Mouse (Mus musculus): ENCODE measurements around the gene Fan1. TPM values are rescaled to one million over a fixed set of nuclear protein-coding genes. Genes with fewer than 3 reads are reported as not detected.

Gene Fan1
- polyA plus RNA-seq, 1 experiment from 2014 or later: 5.0 TPM

DNA sequence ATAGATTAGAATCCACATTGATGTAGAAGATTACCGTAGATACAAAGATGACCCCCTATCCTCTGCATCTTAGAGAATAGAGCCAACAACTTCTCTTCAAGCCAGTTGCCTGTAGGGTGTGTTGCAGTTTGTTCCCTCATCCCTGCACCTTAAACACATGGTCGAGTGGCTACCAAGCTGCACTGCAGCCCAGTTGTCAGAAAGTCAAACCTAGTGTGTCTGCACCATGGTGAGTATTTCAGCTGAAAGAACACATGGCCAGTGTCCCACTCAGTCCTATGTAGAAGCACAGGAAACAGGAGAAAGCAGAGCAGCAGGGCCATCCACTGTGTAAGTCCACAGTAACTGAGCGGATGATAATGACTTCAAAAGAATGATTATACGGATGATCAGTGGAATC, 46.4 kb downstream of the Fan1 start:
- Histone ChIP-seq H3K36me3 (peaks cover 29% of the 10 kb centered on the region), H3K4me3 (no peak overlapping the region), H3K27me3 (replicated peaks) (no peaks in the 10 kb centered on the region), H3K9ac (no peak overlapping the region), H3K27ac (ENCODE audit: poor library complexity, severe bottlenecking) (no peak overlapping the region), H3K4me2 (no peak overlapping the region), H3K4me1 (replicated peaks) (no peaks in the 10 kb centered on the region), H3K9me3 (replicated peaks) (no peaks in the 10 kb centered on the region)
- ATAC-seq (ENCODE audit: insufficient number of reproducible peaks, low FRiP score): no peak
- WGBS: 84% methylated on average over 4 of the region's 4 CpGs

DNA sequence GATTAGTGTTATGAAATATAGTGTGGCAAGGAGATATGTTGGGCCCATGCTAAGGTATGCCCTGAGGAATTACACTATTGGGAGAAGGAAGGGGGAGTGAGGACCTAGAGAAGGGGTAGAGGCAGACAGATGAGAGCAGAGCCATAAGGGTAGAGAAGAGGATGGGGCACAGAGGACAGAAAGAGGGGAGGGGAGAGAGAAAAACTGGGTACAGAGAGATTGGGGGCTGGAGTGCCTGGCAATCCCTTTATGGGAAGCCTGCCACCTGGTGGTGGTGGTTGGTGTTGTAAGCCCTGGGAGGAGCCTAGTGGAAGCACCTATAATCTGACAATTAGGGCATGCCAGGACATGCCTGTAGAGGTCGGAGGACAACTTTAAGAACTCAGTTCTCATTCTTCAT, 47.0 kb downstream of the Fan1 start:
- 21% methylated on average over 1 of the region's 1 CpGs for WGBS

DNA sequence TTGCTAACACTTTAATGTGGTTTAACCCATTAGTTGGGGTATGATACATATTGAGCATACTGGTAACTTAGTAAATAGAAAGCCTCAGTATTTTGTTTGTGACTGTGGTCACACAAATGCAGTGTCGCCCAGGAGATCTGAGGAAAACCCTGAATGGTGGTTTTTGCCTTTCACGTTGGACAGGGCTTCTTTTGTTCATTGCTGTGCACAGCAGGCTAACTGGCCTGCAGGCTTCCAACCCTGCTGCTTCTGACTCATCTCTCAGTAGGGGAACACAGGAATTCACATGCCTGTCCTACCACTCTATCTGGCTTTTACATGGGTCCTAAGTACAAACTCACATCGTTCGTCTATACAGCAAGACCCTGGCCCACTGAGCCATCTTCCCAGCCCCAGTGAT, 52.2 kb downstream of the Fan1 start:
- Histone ChIP-seq H3K27ac (ENCODE audit: poor library complexity, severe bottlenecking) (no peak overlapping the region), H3K9ac (no peak overlapping the region), H3K4me2 (no peak overlapping the region), H3K36me3 (peaks cover 37% of the 10 kb centered on the region), H3K4me3 (no peak overlapping the region), H3K9me3 (replicated peaks) (no peaks in the 10 kb centered on the region), H3K4me1 (replicated peaks) (no peaks in the 10 kb centered on the region), H3K27me3 (replicated peaks) (no peaks in the 10 kb centered on the region)
- ATAC-seq (ENCODE audit: insufficient number of reproducible peaks, low FRiP score): no peak
- 84% methylated on average over 4 of the region's 4 CpGs for WGBS

More for the DNA sequence above, 47.0 kb downstream of the Fan1 start:
- Histone ChIP-seq H3K4me1 (replicated peaks) (no peaks in the 10 kb centered on the region), H3K27me3 (replicated peaks) (no peaks in the 10 kb centered on the region), H3K27ac (ENCODE audit: poor library complexity, severe bottlenecking) (no peak overlapping the region), H3K9ac (no peak overlapping the region), H3K4me3 (no peak overlapping the region), H3K36me3 (peaks cover 27% of the 10 kb centered on the region), H3K9me3 (replicated peaks) (no peaks in the 10 kb centered on the region), H3K4me2 (no peak overlapping the region)
- ATAC-seq (ENCODE audit: insufficient number of reproducible peaks, low FRiP score): no peak

DNA sequence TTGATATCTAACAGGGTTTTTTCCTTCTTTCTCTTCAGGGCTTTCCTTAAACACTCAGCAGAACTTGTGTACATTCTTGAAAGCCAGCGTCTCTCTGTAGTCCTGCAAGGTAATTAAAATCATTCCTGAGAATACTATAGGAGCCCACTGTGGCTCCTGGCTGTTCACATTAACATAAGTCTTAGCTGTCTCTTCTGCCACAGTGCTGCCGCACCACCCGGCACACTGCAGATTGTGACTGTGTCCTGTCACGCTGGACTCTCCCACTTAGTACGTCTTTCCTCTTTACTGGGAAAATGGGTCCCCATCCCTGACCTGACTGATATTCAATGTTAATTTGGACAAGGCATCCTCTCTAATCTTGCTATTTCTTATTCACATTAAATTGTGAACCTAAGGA, 52.8 kb downstream of the Fan1 start:
- H3K9me3 ChIP-seq (replicated peaks): no peaks in the 10 kb centered on the region
- H3K9ac ChIP-seq: no peak overlapping the region
- no peaks in the 10 kb centered on the region for H3K27me3 ChIP-seq (replicated peaks)
- no peak for ATAC-seq (ENCODE audit: insufficient number of reproducible peaks, low FRiP score)
- no peak overlapping the region for H3K4me2 ChIP-seq
- WGBS: 89% methylated on average over 5 of the region's 5 CpGs
- peaks cover 39% of the 10 kb centered on the region for H3K36me3 ChIP-seq
- no peaks in the 10 kb centered on the region for H3K4me1 ChIP-seq (replicated peaks)
- H3K4me3 ChIP-seq: no peak overlapping the region
- no peak overlapping the region for H3K27ac ChIP-seq (ENCODE audit: poor library complexity, severe bottlenecking)

DNA sequence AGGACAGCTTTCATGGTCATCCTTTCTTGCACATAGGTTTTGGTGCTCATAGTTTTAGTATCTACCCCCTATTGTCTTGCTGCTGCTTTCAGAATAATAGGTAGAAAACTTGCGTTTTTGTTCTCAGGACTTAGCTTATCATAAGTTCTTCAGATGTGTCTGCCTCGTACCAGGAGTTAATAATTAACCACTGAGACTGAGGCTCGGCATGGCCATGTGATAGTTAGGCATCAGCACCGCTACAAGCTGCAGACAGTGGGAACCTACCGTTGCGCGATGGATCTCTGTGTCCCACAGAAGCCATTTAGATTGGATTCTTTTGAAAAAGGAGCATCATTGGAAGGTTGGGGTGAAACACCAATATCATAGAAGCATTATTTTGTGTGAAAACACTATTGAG, 61.1 kb downstream of the Fan1 start:
- ATAC-seq (ENCODE audit: insufficient number of reproducible peaks, low FRiP score): no peak
- peaks cover 35% of the 10 kb centered on the region for H3K36me3 ChIP-seq
- WGBS: 90% methylated on average over 7 of the region's 7 CpGs
- no peak overlapping the region for H3K4me2 ChIP-seq
- H3K9ac ChIP-seq: no peak overlapping the region
- no peaks in the 10 kb centered on the region for H3K9me3 ChIP-seq (replicated peaks)
- H3K4me3 ChIP-seq: no peak overlapping the region
- H3K27ac ChIP-seq (ENCODE audit: poor library complexity, severe bottlenecking): no peak overlapping the region
- H3K4me1 ChIP-seq (replicated peaks): no peaks in the 10 kb centered on the region
- H3K27me3 ChIP-seq (replicated peaks): no peaks in the 10 kb centered on the region

DNA sequence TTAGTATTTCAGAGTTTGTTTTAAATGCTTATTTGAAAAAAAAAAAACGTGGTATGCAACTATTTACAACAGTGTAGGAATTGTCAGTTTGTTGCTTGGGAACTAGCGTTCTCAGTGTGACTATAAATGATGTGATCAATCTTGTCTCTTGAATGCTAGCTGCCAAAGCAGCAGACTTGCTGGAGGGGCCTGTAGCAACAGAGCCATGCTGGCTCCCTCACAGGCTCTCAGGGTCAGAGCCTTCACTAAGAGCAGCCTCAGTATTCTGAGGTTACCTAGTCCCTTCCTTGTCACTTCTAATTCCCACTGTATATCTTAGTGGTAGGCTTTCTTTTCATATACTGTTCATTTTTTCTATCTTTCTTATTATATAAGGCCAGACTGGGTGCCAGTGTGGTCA, 63.1 kb downstream of the Fan1 start:
- Histone ChIP-seq H3K27me3 (replicated peaks) (no peaks in the 10 kb centered on the region), H3K9ac (no peak overlapping the region), H3K36me3 (peaks cover 25% of the 10 kb centered on the region), H3K4me1 (replicated peaks) (no peaks in the 10 kb centered on the region), H3K27ac (ENCODE audit: poor library complexity, severe bottlenecking) (no peak overlapping the region), H3K9me3 (replicated peaks) (no peaks in the 10 kb centered on the region), H3K4me2 (no peak overlapping the region), H3K4me3 (no peak overlapping the region)
- ATAC-seq (ENCODE audit: insufficient number of reproducible peaks, low FRiP score): no peak
- 68% methylated on average over 2 of the region's 2 CpGs for WGBS

DNA sequence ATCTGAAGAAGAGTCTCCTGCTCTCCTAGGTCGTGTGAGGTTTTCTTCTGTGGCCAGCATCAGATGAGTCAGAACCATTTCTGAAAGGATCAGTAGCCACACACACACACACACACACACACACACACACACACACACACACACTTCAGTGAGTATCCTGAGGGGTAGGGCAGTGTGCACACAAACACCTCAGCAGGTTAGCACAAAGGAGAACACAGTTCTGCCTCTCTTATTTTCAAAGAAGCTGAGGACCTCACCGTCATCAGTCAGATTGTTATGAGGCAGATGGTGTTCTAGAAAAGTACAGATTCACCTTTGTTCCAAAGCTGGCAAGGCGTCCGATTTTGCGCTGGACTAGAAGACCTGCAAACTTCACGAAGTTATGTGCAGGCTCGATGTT, 63.7 kb downstream of the Fan1 start:
- H3K9ac ChIP-seq: no peak overlapping the region
- H3K4me3 ChIP-seq: no peak overlapping the region
- no peaks in the 10 kb centered on the region for H3K27me3 ChIP-seq (replicated peaks)
- H3K27ac ChIP-seq (ENCODE audit: poor library complexity, severe bottlenecking): no peak overlapping the region
- no peak for ATAC-seq (ENCODE audit: insufficient number of reproducible peaks, low FRiP score)
- H3K4me2 ChIP-seq: no peak overlapping the region
- 83% methylated on average over 7 of the region's 7 CpGs for WGBS
- H3K9me3 ChIP-seq (replicated peaks): no peaks in the 10 kb centered on the region
- H3K4me1 ChIP-seq (replicated peaks): no peaks in the 10 kb centered on the region
- H3K36me3 ChIP-seq: peaks cover 22% of the 10 kb centered on the region

Other genes starting within 250 kb of the Fan1 start
- gene Trpm1, start 220.3 kb downstream of the Fan1 start, polyA plus RNA-seq (2016; fragmentation: Nextera tagmentation; extraction: Ambion mirVana): not detected in 2 replicates
- gene Mtmr10, start 86.4 kb downstream of the Fan1 start, polyA plus RNA-seq (2016; fragmentation: Nextera tagmentation; extraction: Ambion mirVana): 7.8 and 8.9 TPM in 2 replicates
- gene Mphosph10, start 18.2 kb upstream of the Fan1 start, polyA plus RNA-seq (2016; fragmentation: Nextera tagmentation; extraction: Ambion mirVana): 27.8 and 30.9 TPM in 2 replicates
- 91.0 and 95.2 TPM in 2 replicates for gene Mcee, start 18.5 kb upstream of the Fan1 start, polyA plus RNA-seq (2016; fragmentation: Nextera tagmentation; extraction: Ambion mirVana)
- gene Apba2, start 127.6 kb upstream of the Fan1 start, polyA plus RNA-seq (2016; fragmentation: Nextera tagmentation; extraction: Ambion mirVana): 0.32 and 0.57 TPM in 2 replicates